Mouse (Mus musculus): ENCODE results near the gene Ugt1a7c. TPM values are rescaled to one million over a fixed set of nuclear protein-coding genes. Genes with fewer than 3 reads are reported as not detected.
"Not testable (repeated sequence)": the region's sequence is repeated elsewhere in the genome, so short reads cannot be mapped to it uniquely, and the experiment has no call there.

The Ugt1a7c gene
- polyA plus RNA-seq, 1 experiment: 3.8 TPM

GRCm38 (mm10) chr1:88223591-88223990 lies 128.7 kb downstream of the Ugt1a7c start:
- Histone ChIP-seq H3K4me1 (ENCODE audit: control insufficient read depth, insufficient read depth, low read length) (no peaks in the 10 kb centered on the region; the same call in 1 of the 2 replicates), H3K27ac (ENCODE audit: control insufficient read depth, insufficient read depth, low read depth, low read length, poor library complexity) (no peak overlapping the region), H3K4me3 (replicated peaks; ENCODE audit: control insufficient read depth, low read depth, low read length) (no peak overlapping the region)
- WGBS: 44% methylated on average over 1 of the region's 1 CpGs
- TF ChIP-seq CTCF (IDR thresholded peaks at IDR 0.05; ENCODE audit: control insufficient read depth, insufficient read depth, low read length) (no peak), POLR2A (IDR thresholded peaks at IDR 0.05; ENCODE audit: borderline replicate concordance, control insufficient read depth, low read depth, low read length) (no peak)

- no peaks in the 10 kb centered on the region; the same call in 1 of the 2 replicates for H3K4me1 ChIP-seq (ENCODE audit: control insufficient read depth, insufficient read depth, low read length)
- no peak overlapping the region for H3K4me3 ChIP-seq (replicated peaks; ENCODE audit: control insufficient read depth, low read depth, low read length)
- TF ChIP-seq CTCF (IDR thresholded peaks at IDR 0.05; ENCODE audit: control insufficient read depth, insufficient read depth, low read length): no peak
- TF ChIP-seq POLR2A (IDR thresholded peaks at IDR 0.05; ENCODE audit: borderline replicate concordance, control insufficient read depth, low read depth, low read length): no peak
- no peak overlapping the region for H3K27ac ChIP-seq (ENCODE audit: control insufficient read depth, insufficient read depth, low read depth, low read length, poor library complexity)
- 58% methylated on average over 2 of the region's 2 CpGs for WGBS
Observed at GRCm38 (mm10) chr1:88224029-88224776, 129.3 kb downstream of the Ugt1a7c start.

- not testable (repeated sequence) for H3K4me1 ChIP-seq (ENCODE audit: control insufficient read depth, insufficient read depth, low read length)
- 35% methylated on average over 2 of the region's 2 CpGs for WGBS
Observed at GRCm38 (mm10) chr1:88225301-88225700, 130.4 kb downstream of the Ugt1a7c start.

GRCm38 (mm10) chr1:88225741-88226140 lies 130.9 kb downstream of the Ugt1a7c start:
- Histone ChIP-seq H3K4me1 (ENCODE audit: control insufficient read depth, insufficient read depth, low read length) (no peaks in the 10 kb centered on the region; the same call in 1 of the 2 replicates), H3K27ac (ENCODE audit: control insufficient read depth, insufficient read depth, low read depth, low read length, poor library complexity) (no peak overlapping the region), H3K4me3 (replicated peaks; ENCODE audit: control insufficient read depth, low read depth, low read length) (no peak overlapping the region)
- TF ChIP-seq POLR2A (IDR thresholded peaks at IDR 0.05; ENCODE audit: borderline replicate concordance, control insufficient read depth, low read depth, low read length) (no peak), CTCF (IDR thresholded peaks at IDR 0.05; ENCODE audit: control insufficient read depth, insufficient read depth, low read length) (no peak)

More at GRCm38 (mm10) chr1:88225301-88225700, 130.4 kb downstream of the Ugt1a7c start:
- not testable (repeated sequence) for H3K4me3 ChIP-seq (replicated peaks; ENCODE audit: control insufficient read depth, low read depth, low read length); H3K27ac ChIP-seq (ENCODE audit: control insufficient read depth, insufficient read depth, low read depth, low read length, poor library complexity)

GRCm38 (mm10) chr1:88226670-88227379 lies 132.0 kb downstream of the Ugt1a7c start, which contains the start of gene Mroh2a:
Gene Mroh2a, plus strand, starts transcription at chr1:88226986.
- WGBS: 44% methylated on average over 5 of the region's 5 CpGs
- no peaks in the 10 kb centered on the region; the same call in 1 of the 2 replicates for H3K4me1 ChIP-seq (ENCODE audit: control insufficient read depth, insufficient read depth, low read length)
- no peak within 1 kb of the TSS for H3K27ac ChIP-seq (ENCODE audit: control insufficient read depth, insufficient read depth, low read depth, low read length, poor library complexity)
- no peak within 1 kb of the TSS for H3K4me3 ChIP-seq (replicated peaks; ENCODE audit: control insufficient read depth, low read depth, low read length)
- TF ChIP-seq CTCF (IDR thresholded peaks at IDR 0.05; ENCODE audit: control insufficient read depth, insufficient read depth, low read length): no peak
- TF ChIP-seq POLR2A (IDR thresholded peaks at IDR 0.05; ENCODE audit: borderline replicate concordance, control insufficient read depth, low read depth, low read length): no peak

GRCm38 (mm10) chr1:88227482-88227881 lies 132.6 kb downstream of the Ugt1a7c start:
- no peaks in the 10 kb centered on the region; the same call in 1 of the 2 replicates for H3K4me1 ChIP-seq (ENCODE audit: control insufficient read depth, insufficient read depth, low read length)
- H3K4me3 ChIP-seq (replicated peaks; ENCODE audit: control insufficient read depth, low read depth, low read length): no peak overlapping the region
- WGBS: 51% methylated on average over 2 of the region's 2 CpGs

GRCm38 (mm10) chr1:88228121-88228520 lies 133.3 kb downstream of the Ugt1a7c start:
- H3K27ac ChIP-seq (ENCODE audit: control insufficient read depth, insufficient read depth, low read depth, low read length, poor library complexity): no peak overlapping the region
- 66% methylated on average over 7 of the region's 7 CpGs for WGBS
- TF ChIP-seq CTCF (IDR thresholded peaks at IDR 0.05; ENCODE audit: control insufficient read depth, insufficient read depth, low read length): no peak
- TF ChIP-seq POLR2A (IDR thresholded peaks at IDR 0.05; ENCODE audit: borderline replicate concordance, control insufficient read depth, low read depth, low read length): no peak
- no peaks in the 10 kb centered on the region; the same call in 1 of the 2 replicates for H3K4me1 ChIP-seq (ENCODE audit: control insufficient read depth, insufficient read depth, low read length)
- H3K4me3 ChIP-seq (replicated peaks; ENCODE audit: control insufficient read depth, low read depth, low read length): no peak overlapping the region

More at GRCm38 (mm10) chr1:88227482-88227881, 132.6 kb downstream of the Ugt1a7c start:
- no peak overlapping the region for H3K27ac ChIP-seq (ENCODE audit: control insufficient read depth, insufficient read depth, low read depth, low read length, poor library complexity)
- no peak for TF ChIP-seq POLR2A (IDR thresholded peaks at IDR 0.05; ENCODE audit: borderline replicate concordance, control insufficient read depth, low read depth, low read length)
- no peak for TF ChIP-seq CTCF (IDR thresholded peaks at IDR 0.05; ENCODE audit: control insufficient read depth, insufficient read depth, low read length)

- 73% methylated on average over 3 of the region's 3 CpGs for WGBS
- H3K4me1 ChIP-seq (ENCODE audit: control insufficient read depth, insufficient read depth, low read length): no peaks in the 10 kb centered on the region; the same call in 1 of the 2 replicates
- TF ChIP-seq CTCF (IDR thresholded peaks at IDR 0.05; ENCODE audit: control insufficient read depth, insufficient read depth, low read length) (no peak), POLR2A (IDR thresholded peaks at IDR 0.05; ENCODE audit: borderline replicate concordance, control insufficient read depth, low read depth, low read length) (no peak)
- H3K4me3 ChIP-seq (replicated peaks; ENCODE audit: control insufficient read depth, low read depth, low read length): no peak overlapping the region
- H3K27ac ChIP-seq (ENCODE audit: control insufficient read depth, insufficient read depth, low read depth, low read length, poor library complexity): no peak overlapping the region
Observed at GRCm38 (mm10) chr1:88229566-88229965, 134.7 kb downstream of the Ugt1a7c start.
